In genomic region chr5:100044030-100044429, GRCm38 (mm10) we compare ENCODE assay signal across 18 mouse cellular contexts. TPM values are rescaled to one million over a fixed set of nuclear protein-coding genes. Genes with fewer than 3 reads are reported as not detected.
DNase-seq lines count a peak whose midpoint lies in the region; ATAC-seq and TF ChIP-seq lines count a peak whose summit lies in the region.
"Had no signal": no experiment of that assay in that cellular context is flagged by ENCODE, and none has a peak within 500 bp of the region (broad histone marks: within the 10 kb centered on the region; RNA-seq: fewer than 3 reads in every experiment).

No protein-coding gene starts in this region.

- H3K27me3 ChIP-seq in embryonic facial prominence, embryonic 15.5 days, result no peaks in the 10 kb centered on the region
- H3K27me3 ChIP-seq in embryonic facial prominence, embryonic 10.5 days (replicated peaks; ENCODE audit: low read depth, poor library complexity, severe bottlenecking), result no peaks in the 10 kb centered on the region
- H3K27me3 ChIP-seq: forebrain, embryonic 15.5 days; hindbrain, embryonic 15.5 days; limb, embryonic 15.5 days had no signal

- no peak for TF ChIP-seq POLR2A in lung, adult 2 months (IDR thresholded peaks at IDR 0.05; ENCODE audit: borderline replicate concordance, extremely low read depth, low read depth, low read length)

- no peak for DNase-seq in embryonic facial prominence, embryonic 10.5 days (ENCODE audit: low spot score)
- peak; percentile 17 to 27 for DNase-seq in lung, adult 18-20 months
- no peak for DNase-seq in lung, adult 2 months
- peak; percentile 96 for DNase-seq in R1 (ENCODE audit: low read depth, low spot score)
- no peak for DNase-seq in right cerebral cortex, postnatal 25 days
- DNase-seq: embryo, embryonic 11 days; gastrocnemius, postnatal 14 days; heart, adult 11 months; right cerebral cortex, adult 18-20 months; thymus, postnatal 36 days had no signal

- H3K4me2 ChIP-seq in embryonic facial prominence, embryonic 15.5 days (replicated peaks), result no peak overlapping the region
- H3K4me2 ChIP-seq: forebrain, embryonic 15.5 days; heart, embryonic 11.5 days; hindbrain, embryonic 15.5 days; limb, embryonic 15.5 days; lung, embryonic 14.5 days had no signal

- no peaks in the 10 kb centered on the region for H3K9me3 ChIP-seq in embryonic facial prominence, embryonic 15.5 days (replicated peaks)
- H3K9me3 ChIP-seq in embryonic facial prominence, embryonic 10.5 days, result no peaks in the 10 kb centered on the region
- H3K9me3 ChIP-seq: forebrain, embryonic 15.5 days; hindbrain, embryonic 15.5 days; limb, embryonic 15.5 days; midbrain, embryonic 10.5 days had no signal

- peak overlapping the region; percentile 36 for H3K27ac ChIP-seq in embryonic facial prominence, embryonic 15.5 days (replicated peaks)
- no peak overlapping the region for H3K27ac ChIP-seq in embryonic facial prominence, embryonic 10.5 days (replicated peaks)
- H3K27ac ChIP-seq: forebrain, embryonic 15.5 days; hindbrain, embryonic 15.5 days; limb, embryonic 15.5 days; midbrain, embryonic 10.5 days had no signal

- H3K4me1 ChIP-seq in embryonic facial prominence, embryonic 15.5 days, result peaks cover 32% of the 10 kb centered on the region
- peaks cover 48% of the 10 kb centered on the region for H3K4me1 ChIP-seq in embryonic facial prominence, embryonic 10.5 days
- peaks cover 15% of the 10 kb centered on the region for H3K4me1 ChIP-seq in lung, adult 2 months (ENCODE audit: control insufficient read depth, insufficient read depth, low read length)

- ATAC-seq in embryonic facial prominence, embryonic 15.5 days (ENCODE audit: insufficient number of reproducible peaks, low FRiP score, low TSS enrichment, low read depth), result no peak
- no peak for ATAC-seq in erythroblast, adult 5-6 weeks (replicated peaks; ENCODE audit: low FRiP score, poor library complexity, severe bottlenecking)
- ATAC-seq: forebrain, embryonic 15.5 days had no signal

- no peaks in the 10 kb centered on the region for H3K36me3 ChIP-seq in embryonic facial prominence, embryonic 15.5 days
- H3K36me3 ChIP-seq in embryonic facial prominence, embryonic 10.5 days (replicated peaks), result peaks cover 16% of the 10 kb centered on the region
- H3K36me3 ChIP-seq: forebrain, embryonic 15.5 days; hindbrain, embryonic 15.5 days had no signal

- H3K4me3 ChIP-seq in embryonic facial prominence, embryonic 15.5 days (replicated peaks), result no peak overlapping the region
- H3K4me3 ChIP-seq in embryonic facial prominence, embryonic 10.5 days, result no peak overlapping the region
- no peak overlapping the region for H3K4me3 ChIP-seq in lung, adult 2 months (replicated peaks; ENCODE audit: extremely low read depth, low read depth, low read length)
- H3K4me3 ChIP-seq: forebrain, embryonic 15.5 days; hindbrain, embryonic 15.5 days; limb, embryonic 15.5 days; midbrain, embryonic 10.5 days had no signal

- no peak for TF ChIP-seq CTCF in lung, adult 2 months (IDR thresholded peaks at IDR 0.05; ENCODE audit: insufficient read depth, low read length)

- H3K9ac ChIP-seq in embryonic facial prominence, embryonic 15.5 days, result no peak overlapping the region
- H3K9ac ChIP-seq: forebrain, embryonic 15.5 days; hindbrain, embryonic 15.5 days; limb, embryonic 15.5 days; lung, embryonic 14.5 days had no signal

- 71% methylated on average over 4 of the region's 4 CpGs for WGBS in embryonic facial prominence, embryonic 15.5 days
- WGBS in embryonic facial prominence, embryonic 10.5 days, result 84% methylated on average over 4 of the region's 4 CpGs
- WGBS in lung, adult 2 months, result 64% methylated on average over 4 of the region's 4 CpGs

RNA-seq across cellular contexts. Expression of gene Enoph1, which starts 4.2 kb away (rescaled TPM):
- 41.5 and 41.9 TPM in 2 replicates for polyA plus RNA-seq in embryonic facial prominence, embryonic 15.5 days (2015; fragmentation: Nextera tagmentation; extraction: Ambion mirVana)
- polyA plus RNA-seq in embryonic facial prominence, embryonic 10.5 days (2016; fragmentation: Nextera tagmentation; extraction: Ambion mirVana), result 60.3 and 60.9 TPM in 2 replicates
- 33.1 and 34.0 TPM in 2 replicates for polyA plus RNA-seq in lung, adult 2 months (2012; rRNA removed)
- 8.4 and 11.5 TPM in 2 replicates for total RNA-seq in erythroblast, adult 5-6 weeks (2015; ENCODE audit: low replicate concordance)
- 3.8 and 7.2 TPM in 2 replicates for total RNA-seq in erythroblast, adult 5-6 weeks (2017; ENCODE audit: low replicate concordance)

RNA-seq across cellular contexts. Expression of gene Hnrnpdl, which starts 4.6 kb away (rescaled TPM):
- polyA plus RNA-seq in embryonic facial prominence, embryonic 15.5 days (2015; fragmentation: Nextera tagmentation; extraction: Ambion mirVana), result 149 and 152 TPM in 2 replicates
- polyA plus RNA-seq in embryonic facial prominence, embryonic 10.5 days (2016; fragmentation: Nextera tagmentation; extraction: Ambion mirVana), result 214 and 235 TPM in 2 replicates
- polyA plus RNA-seq in lung, adult 2 months (2012; rRNA removed), result 54.2 and 74.0 TPM in 2 replicates
- total RNA-seq in erythroblast, adult 5-6 weeks (2015; ENCODE audit: low replicate concordance), result 78.4 and 82.3 TPM in 2 replicates
- 106 and 110 TPM in 2 replicates for total RNA-seq in erythroblast, adult 5-6 weeks (2017; ENCODE audit: low replicate concordance)

Comparison
In these comparisons a context has a peak if more than half of its experiments do, and no peak if none do; other contexts are left out.
1. DNase-seq: peak in lung, adult 18-20 months (2 of 2) and R1 (single experiment); none in embryonic facial prominence, embryonic 10.5 days (single experiment), lung, adult 2 months (single experiment) and right cerebral cortex, postnatal 25 days (single experiment).